Mouse (Mus musculus) neutrophil, adult 5-6 weeks (primary cell): Measurements from ENCODE around the gene Pip4k2c. TPM values are rescaled to one million over a fixed set of nuclear protein-coding genes. Genes with fewer than 3 reads are reported as not detected.

Source experiments
- ATAC-seq: fragments of 151-379, 151-347 bp; 2 replicates; pipeline ENCODE4 v1.8.0; 2017; ENCODE audit warnings: mild to moderate bottlenecking, moderate TSS enrichment; ENCODE audit not compliant: insufficient number of reproducible peaks, poor library complexity, low FRiP score, severe bottlenecking; ENCODE audit errors: extremely low read depth
- total RNA-seq: library from RNA; stranded (forward); fragments of 200-1000 nt; gene quantifications from 2 replicates; pipeline ENCODE4 v1.2.3, GENCODE M21; 2017

Pip4k2c gene
- total RNA-seq, 1 experiment from 2014 or later: 36.5 TPM

DNA sequence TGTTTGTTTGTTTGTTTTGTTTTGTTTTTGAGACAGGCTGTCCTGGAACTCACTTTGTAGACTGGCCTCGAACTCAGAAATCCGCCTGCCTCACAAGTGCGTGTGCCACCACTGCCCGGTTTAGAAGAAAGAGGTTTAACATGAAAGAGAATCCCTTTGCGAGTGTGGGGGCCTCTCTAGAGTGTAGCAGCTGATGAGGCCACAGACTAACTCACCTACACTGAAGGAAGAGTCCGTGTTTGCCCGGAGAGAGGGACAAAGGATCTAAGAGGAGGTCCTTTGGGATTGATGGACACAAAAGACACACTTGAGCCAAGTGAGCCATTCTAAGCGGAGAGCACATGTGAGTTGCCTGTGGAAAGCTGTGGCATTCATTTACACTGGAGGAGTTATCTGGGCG, 34.1 kb downstream of the Pip4k2c start:
- ATAC-seq: no peak

DNA sequence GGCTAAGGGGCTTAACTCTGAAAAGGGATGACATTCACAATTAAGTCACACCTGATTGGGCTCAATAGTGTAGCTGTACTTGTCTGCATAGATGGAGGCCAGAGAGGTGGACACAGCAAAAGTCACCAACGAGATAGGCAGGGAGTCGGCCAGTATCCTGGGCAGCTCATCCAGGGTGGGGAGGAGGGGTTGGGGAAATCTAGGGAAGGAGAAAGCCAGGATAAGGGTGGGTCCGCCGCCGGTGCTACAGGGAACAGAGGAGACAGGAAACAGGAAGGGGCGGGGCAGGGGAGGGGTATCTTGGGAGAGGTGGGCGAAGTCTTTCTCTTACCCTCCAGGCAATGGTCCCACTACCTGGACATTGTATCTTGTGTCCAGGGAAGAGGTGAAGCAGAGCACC, 34.6 kb downstream of the Pip4k2c start:
- ATAC-seq: no peak

DNA sequence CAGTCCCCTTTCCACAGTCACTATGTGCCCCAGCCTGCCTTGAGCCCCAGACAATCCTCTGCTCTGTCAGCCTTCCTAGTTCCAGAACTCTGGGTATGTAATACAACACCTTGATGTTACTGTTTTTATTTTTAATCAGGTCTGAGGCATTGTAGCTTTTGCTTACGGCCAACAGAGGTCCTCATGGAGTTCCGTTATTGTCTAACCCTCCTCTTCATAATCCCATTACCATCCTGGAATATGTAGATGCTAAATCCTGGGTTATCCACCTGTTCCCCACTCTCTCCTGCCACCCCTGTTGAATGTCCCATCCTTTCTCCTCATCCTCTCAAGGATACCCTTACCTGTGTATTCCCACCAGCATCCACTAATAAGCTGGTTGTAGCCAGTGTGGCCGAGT, 35.2 kb downstream of the Pip4k2c start:
- no peak for ATAC-seq

DNA sequence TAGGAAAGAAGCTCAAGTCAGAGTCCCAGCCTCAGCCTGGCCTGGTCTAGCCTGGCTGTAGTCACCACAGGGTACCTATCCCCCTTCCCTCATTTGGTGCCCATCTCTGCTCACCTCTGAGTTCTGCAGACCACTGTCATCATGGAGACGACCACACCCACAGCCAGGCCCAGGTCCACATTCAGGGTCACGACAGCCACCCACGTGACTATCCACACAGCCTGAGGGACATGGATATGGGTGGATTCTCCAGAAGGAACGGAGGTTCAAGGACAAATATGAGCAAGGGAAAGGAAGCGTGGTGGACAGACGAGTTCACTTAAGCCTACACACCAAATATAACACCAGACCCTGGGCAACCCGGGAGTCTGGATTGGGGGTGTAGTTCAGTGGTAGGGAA, 37.2 kb downstream of the Pip4k2c start:
- no peak for ATAC-seq

DNA sequence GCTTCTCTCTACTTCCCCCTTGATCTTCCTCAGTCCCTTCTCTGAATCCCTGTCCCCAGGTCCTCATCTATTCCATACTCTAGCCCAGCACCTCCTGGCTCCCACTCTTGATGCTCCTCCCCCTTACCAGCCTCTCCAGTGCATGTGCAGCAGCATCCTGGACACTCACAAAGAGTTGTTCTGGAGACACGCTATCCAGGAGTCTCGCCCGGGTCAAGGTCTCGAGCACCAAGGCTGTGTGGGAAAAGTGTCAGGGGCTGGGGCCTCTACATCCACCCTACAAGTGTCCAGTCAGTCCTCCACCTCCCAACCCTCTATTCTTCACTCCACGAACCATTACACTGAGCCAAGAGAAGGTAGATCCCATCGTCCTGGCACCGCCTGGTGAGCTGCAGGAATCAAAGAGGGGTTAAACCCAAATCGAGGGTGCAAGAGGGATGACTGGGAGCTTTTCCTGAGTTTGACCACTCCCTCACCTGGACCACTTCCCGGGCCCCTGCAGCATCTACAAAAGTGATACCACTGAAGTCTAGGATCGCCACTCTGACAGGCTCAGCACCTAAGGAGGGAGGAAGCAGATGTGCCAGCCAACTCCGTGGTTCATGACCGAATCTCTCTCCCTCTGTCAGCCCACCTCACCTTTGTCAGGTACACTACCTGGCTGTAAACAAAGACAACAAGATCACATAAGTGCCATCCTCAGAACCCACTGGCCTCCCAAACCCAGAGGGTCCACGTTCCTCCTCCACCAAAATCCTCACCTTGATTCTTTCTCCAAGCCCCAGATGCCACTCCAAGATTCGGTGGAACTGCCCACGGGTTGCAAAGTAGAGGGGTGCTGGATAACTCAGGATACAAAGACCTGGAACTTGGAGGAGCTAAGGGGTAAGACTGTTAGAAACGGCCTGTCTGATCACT, 38.0 kb downstream of the Pip4k2c start:
- no peak for ATAC-seq

DNA sequence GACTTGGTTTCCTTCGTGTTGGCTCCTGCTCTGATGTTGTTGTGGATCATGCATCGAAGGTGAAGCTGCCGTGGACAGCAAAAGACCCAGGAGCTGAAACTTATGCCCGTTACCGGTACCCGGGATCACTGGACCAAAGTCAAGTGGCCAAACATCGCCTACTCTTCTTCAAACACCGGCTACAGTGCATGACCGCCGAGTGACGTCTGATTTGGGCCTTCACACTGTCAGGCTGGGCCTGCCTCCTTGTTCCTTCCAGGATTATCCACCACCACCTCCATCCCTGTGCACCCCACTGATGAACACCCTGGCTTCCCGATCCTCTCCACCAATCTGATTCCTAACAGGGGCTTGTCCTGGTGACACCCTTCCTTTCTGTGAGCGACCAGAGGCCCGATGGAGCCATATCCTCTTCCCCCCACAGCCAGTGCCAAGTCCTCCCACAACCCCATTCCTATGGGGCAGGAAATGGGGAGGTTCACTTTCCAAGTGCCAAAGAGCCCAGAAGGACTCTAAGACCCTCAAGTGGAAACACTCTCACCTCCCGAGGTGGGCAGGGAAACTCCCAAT, 39.7 kb downstream of the Pip4k2c start:
- no peak for ATAC-seq

DNA sequence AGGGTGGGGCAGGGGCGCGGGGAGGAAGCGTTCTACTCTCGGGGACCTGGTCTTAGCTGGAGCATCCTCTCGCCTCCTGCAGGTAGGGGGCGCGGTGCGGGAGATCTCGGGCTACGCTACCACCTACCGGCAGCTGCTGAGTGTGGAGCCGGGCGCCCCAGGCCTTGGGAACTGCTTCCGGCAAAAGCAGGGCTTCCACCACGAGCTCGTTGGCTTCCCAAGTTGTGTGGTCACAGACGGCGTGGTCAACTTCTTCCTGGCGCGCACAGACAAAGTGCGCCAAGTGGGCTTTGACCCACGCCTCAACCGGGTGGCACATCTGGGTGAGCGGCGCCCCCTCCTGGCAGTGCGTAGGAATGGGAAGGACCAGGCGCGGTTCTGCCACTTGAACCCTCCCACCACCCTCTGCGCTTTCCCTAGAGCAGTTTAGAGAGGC, 40.5 kb downstream of the Pip4k2c start:
- peak; percentile 64 for ATAC-seq

DNA sequence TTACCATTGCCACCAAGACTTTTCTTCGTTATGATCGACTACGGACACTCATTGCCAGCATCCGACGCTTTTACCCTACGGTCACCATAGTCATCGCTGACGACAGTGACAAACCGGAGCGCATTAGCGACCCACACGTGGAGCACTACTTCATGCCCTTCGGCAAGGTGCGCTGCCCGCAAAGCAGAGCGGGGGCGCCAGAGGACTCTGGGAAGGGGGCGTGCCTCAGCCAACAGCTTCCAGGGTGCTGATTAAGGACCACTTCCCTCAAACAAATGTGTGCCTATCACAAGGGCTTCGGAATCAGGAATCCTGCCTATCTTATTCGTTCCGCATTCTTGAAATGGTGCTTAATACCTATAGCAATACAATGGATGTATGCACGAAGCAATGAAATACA, 41.4 kb downstream of the Pip4k2c start:
- no peak for ATAC-seq

DNA sequence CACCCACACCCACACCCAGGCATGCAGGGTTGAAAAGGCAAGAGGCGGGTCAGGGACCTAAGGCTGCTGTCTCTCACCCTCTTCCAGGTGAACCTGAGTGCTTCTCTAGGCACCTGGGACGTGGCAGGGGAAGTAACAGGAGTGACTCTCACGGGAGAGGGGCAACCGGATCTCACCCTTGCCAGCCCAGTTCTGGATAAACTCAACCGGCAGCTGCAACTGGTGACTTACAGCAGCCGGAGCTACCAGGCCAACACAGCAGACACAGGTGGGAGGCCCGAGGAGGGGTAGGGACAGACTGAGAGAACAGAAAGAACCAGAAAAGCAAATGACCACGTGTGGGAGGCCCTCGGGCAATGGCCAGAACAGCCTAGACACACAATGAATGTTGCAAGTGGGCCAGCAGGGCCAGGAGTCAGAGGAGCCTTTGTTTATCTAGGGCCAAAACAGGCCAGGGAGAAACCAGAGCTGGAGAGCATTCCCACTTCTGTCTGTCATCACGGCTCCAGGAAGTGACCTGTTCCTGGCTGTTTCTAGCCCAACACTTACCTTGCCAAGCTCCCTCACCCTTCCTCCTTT, 43.7 kb downstream of the Pip4k2c start:
- ATAC-seq: no peak

DNA sequence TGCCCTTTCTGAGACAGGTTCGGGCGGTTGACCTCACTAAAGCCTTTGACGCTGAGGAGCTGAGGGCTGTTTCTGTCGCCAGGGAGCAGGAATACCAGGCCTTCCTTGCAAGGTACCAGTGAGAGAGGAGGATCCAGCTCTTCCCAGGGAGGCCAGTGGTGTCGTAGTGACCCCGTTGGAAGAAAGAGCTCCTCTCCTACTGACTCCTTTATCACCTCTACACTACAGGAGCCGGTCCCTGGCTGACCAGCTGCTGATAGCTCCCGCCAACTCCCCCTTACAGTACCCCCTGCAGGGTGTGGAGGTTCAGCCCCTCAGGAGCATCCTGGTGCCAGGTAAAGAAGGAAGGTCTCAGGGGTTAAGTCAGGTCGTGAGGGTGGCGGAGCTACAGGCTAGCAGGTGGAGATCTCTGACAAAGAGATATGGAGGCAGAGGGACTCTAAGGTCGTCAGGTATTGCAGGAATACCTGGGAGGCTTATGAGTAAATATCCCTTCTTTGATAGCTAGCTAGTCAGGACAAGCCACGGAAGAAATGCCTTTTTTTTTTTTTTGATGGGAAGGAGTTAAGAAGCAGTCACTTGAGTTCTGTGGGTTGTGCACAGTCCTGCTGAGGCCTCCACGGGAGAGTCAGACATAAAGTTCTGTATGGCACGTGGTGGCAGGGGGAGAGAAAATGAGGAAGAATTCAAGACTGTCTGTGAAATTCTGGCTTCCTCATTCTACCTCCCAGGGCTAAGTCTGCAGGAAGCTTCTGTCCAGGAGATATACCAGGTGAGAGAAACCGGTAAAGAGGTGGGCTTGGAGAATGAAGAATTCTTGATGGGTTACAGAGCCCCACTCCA, 44.4 kb downstream of the Pip4k2c start:
- ATAC-seq: no peak

DNA sequence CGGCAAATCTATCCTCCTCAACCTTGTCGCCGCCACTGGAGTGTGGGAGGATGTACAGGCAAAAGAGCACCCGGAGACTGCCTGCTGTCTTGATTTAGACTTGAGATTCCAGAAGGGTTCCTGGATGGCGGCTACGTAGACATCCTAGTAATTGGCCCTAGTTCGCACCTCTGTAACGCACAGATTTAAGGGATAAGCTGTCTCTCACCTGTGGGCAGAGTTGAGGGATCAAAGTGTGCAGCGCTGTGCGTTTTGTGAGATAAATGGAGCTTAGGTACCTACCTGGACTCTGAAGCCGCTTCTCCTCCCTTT, 45.0 kb downstream of the Pip4k2c start:
- ATAC-seq: no peak

DNA sequence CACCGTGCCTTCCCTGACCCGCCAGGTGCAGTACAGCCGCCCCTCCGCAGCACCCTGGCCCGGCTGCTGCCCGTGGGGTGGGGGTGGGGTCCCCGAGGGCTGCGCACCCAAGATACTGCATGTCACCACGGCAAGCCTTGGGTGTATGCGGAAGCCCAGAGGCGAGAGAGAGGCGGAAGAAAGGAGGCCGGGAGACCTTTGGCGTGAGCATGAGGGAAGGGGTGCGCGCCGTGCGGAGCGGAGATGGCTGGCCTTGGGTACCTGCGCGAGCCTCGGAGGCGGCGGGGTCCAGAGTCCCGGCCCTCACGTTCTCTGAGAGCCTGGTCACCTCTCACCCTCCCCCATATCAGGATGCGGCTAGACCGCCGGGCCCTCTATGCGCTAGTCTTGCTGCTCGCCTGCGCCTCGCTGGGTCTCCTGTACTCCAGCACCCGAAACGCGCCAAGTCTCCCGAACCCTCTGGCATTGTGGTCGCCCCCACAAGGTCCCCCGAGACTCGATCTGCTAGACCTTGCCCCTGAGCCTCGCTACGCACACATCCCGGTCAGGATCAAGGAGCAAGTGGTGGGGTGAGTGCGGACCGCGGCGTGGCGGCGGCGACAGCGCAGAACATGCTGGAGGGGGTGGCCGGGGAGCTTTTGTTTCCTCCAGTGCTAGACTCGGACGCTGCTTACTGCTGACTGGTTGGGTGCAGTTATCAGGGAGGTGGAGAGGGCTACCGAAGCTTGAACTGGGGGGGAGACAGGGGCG, 45.6 kb downstream of the Pip4k2c start:
- peak; percentile 27 for ATAC-seq

DNA sequence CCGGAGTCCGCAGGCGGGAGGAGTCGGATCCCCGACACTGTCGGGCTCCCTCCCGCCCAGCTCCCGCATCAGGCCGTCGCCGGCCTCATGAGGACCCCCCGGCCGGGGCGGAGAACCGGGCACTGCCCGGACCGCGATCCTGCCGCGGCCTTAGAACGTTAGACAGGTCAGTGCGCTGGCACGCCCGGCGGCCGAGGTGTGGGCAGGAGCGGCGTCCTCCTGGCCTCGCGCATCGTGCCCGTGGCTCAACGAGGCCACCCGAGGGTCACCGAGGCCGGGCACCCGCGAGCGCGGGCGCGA, 46.1 kb downstream of the Pip4k2c start:
- no peak for ATAC-seq

DNA sequence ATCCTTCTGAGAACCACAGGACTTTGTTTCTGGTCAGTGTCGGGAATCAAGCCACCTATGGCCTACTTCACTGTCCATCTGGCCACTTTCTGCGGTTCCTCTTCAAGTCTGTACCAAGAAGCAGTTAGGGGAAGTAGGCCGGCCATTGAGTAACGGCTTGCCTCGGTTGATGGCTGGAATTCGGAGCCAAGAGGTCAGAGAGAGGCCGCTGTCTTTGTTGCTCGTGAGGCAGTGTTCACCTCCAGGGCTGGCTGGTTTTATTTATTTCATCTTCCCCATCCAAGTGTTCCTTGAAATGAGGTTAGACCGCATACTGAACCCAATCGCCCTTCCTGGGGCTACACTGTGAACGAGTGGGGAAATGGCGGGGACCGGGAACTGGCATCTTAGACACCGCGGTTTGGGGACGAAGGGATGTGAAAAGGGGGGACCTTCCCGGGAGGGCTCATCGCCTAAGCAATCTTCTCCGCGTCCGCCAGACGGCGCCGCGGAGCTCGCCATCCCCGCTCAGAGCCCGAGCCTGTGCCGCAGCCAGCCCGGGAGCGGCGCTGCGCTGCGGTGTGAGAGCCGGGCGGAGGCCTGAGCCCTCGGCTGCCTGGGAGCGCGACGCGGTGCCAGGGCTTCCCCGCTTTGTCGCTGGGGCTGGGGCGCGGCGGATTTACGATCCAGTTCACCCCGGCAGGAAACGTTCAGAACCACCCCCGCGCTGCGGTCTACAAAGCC, 46.6 kb downstream of the Pip4k2c start, which contains the start of gene B4galnt1:
Gene B4galnt1, plus strand, starts transcription at position 595 of the 723 bp plus-strand sequence.
- peak; percentile 45 for ATAC-seq

DNA sequence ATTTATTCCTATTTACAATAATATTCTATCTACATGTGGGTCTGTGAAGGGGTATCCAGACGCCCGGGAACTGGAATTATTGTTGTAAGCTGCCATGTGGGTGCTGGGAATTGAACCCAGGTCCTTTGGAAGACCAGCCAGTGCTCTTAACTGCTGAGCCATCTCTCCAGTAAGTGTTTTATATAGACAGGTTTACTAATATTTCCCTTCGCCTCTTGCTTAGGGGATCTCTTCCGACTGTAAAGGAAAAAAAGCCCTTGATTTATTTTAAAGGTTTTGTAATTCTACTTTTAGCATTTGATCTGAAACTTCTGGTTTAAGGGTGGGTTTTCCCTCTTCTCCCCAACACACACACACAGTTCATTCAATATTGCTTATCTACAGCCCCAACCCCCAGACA, 47.2 kb downstream of the Pip4k2c start:
- ATAC-seq: no peak

DNA sequence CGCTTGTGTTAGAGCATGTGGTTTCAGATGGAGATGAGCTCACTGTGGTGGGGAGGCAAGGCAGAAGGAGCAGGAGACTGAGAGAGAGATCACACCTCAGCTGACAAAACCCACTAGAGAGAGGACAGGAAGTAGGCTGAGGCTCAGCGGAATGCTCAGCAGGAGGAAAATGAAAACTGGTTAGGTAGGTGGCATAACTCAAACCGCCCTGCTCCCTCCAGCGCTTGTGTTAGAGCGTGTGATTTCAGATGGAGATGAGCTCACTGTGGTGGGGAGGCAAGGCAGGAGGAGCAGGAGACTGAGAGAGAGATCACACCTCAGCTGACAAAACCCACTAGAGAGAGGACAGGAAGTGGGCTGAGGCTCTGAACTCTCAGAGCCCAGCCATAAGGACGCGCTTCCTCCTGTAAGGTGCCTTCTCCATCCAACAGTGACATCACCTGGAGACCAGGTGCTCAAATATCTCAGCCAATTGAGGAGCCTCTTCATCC, 48.6 kb downstream of the Pip4k2c start:
- ATAC-seq: peak; percentile 45

DNA sequence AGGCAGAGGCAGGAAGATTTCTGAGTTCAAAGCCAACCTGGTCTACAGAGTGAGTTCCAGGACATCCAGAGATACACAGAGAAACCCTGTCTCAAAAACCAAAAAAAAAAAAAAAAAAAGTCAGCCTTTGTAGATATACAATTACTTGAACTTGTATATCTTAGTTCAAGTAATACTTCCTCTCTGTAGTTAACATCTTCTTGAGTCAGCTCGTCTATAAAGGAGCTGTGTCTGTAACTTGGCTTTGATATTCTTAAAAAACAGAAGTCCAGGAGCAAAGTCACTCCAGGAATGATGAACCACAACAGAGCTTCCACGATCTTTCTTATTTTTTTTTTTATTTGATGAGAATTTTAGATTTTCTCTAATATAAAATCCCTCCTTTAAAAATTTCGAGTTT, 50.7 kb downstream of the Pip4k2c start:
- no peak for ATAC-seq

DNA sequence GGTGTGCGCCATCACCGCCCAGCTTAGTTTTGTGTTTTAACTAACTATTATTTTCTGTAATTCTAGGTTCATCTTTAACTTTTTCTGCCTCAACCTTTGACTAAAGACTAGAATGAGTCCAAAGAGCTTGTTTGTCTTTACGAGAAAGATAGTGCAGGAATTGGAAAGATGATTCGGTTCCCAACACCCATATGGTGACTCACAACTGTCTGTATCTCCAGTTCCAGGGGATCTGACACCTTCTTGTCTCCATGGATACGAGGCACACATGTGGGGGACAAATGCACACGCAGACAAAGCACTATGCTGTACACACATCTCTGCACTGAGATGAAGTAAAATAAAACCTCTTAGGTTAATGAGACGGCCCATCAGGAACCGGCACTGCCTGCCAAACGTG, 51.3 kb downstream of the Pip4k2c start:
- no peak for ATAC-seq
